Mouse (Mus musculus): ENCODE measurements around the gene Pigl.

The Pigl gene

DNA sequence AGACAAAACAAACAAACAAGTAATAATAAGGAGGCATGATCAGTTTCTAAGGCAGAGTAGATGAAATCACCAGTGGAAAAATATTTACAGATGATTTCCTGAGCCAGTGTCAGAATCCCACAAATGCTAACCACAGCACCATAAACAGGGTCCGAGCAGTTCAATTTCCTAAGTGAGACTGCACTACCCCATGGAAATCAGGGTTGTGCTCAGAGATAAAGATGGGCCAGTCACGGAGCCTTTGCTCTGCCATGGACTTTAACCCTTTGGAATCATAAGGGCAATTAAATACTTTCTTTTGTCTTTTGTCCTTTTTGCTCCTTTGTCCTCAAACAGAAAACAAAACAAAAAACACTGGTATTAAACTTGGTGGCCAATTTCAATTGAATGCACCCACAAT lies 64.0 kb downstream of the Pigl start:
- no peak for DNase-seq

DNA sequence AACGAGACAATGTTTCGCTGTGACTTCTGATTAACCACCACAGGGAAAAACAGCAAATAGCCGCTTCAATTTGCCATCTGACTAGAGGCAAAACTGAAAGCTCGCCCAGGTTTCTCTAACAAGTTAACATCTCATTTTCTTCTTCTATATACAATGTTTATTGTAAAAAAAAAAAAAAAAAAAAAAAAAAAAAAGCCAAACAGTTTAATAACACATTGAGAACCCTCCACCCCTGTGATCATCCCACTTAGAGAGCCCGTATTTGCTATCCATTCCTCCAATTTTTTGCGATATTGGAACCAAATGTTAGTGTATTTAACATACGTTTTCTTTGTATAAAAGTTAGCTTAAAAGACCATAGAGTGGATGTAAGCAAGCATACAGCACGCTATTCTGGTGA lies 78.8 kb downstream of the Pigl start:
- no peak for DNase-seq

DNA sequence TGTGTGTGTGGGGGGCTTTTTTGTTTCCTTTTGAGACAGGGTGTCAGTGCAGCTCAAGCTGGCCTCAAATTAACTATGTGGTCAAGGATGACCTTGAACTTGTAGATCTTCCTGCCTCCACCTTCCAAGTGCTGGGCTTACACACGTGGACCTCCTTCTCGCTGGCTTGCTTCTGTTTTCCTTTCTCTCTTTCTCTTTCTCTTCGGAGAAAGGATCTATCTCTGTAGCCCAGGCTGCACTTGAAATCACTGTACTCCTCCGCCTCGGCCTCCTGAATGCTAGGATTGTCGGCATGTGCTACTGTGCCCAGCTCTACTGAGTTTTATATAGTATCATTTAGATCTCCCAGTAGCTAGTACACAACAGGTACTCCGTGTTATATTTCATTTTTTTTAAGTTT lies 79.3 kb downstream of the Pigl start:
- no peak for DNase-seq

DNA sequence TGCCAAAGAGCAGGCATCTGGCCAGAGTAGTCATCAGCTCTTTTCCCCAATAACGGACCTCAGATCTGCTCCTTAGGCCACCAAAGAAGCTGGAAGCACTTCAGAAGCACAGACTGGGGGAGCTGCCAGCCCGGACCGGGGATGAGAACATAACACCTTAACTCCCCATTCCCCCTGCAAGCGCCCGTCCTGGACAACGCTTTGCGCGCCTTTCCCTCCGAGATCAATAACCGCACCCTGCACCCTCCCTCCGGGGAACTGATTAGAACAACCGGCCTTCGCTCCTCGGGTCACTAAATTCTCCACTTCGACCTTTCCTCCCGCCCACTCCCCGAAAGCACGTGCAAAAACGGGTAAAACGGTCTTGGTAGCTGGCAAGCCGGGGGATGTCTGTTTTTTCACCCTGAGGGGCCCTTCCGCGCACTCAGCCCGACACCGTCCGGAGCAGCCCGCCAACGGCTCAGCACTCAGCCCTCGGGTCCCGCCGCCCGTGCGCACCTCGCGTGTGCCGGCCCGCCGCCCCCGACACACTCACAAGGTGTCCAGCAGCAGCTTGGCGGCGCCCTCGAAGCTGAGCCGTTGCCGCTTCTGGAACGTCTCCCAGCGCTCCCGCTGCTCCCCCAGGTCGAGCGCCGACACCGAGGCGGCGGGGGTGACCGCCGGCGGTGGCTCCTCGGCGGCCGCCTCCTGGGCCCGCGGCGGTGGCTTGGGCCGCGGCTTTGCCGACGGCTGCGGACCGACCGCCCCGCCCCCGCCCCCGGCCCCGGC lies 80.2 kb downstream of the Pigl start:
- peak; percentile 44 for DNase-seq

DNA sequence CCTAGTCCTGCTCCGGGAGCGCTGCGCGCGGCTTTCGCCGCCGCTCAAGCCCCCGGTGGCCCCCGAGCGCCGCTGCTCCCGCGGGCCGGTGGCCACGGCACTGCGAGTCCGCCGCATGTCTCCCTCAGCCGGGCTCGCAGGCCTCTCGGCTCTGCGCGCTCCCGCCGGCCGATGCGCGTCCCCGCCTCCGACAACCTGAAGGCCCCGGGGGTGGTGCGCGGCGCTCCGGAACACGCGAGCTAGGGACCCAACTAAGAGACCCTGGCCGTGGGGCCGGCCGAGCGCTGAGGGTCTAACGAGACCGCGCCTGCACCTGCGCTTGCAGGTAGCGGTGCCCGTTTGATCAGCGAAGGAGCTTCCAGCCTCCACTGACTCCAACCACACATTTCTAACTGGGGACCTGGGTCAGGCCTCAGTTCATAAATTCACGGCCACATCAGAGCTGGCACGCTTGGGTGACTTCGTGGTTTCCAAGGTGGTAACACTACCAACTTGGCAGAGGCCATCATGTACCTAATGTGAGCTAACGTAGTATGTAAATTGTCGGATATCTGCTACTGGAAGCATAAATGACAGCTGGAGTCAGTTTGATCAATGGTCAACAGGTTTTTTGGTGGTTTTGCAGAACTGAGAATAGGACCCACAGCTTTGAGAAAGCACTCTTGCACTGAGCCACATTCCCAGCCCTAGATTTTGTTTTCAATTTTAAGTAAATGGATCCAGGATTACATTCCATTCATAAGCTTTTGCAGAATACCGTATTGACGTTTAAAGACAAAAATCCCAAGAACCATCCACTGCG lies 81.0 kb downstream of the Pigl start, which contains the start of gene Cenpv:
Cenpv (minus strand) TSS at position 173 of the 802 bp plus-strand sequence.
- peak; percentile 75 for DNase-seq

DNA sequence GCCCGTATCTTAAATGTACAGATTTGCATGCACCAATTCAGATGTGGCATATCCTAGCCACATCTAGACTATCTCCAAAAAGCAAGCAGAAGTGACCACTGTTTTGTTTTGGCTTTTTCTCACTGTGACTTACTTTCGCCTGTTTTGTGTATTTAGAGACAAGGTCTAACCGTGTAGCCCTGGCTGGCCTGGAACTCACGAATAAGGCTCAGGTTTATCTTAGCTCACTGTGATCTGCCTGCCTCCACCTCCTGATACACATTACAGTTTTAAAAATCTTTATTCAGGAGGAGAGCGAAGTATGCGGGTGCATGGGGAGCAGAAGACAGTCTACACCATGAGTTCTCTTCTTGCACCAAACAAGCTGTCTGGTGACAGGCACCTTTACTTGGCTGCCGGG lies 81.9 kb downstream of the Pigl start:
- no peak for DNase-seq

DNA sequence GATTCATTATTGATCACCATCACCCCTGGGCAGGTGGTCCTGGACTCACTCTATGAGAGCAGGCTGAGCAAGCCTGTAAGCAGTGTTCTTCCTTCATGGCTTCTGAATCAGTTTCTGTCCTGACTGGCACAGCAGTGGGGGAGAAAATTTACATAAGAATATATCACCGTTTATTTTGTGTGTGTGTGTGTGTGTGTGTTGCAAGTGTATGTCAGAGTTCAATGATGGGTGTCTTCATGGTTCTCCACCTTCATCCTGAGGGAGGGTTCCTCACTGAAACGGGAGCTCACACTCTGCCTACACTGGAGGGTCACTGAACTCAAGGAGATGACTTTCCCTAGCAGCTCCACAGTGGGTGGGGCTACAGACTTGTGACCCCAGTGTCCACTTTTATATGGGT lies 82.7 kb downstream of the Pigl start:
- no peak for DNase-seq

- DNase-seq: no peak
Measured at GRCm38 (mm10) chr11:62541581-62541980, 83.3 kb downstream of the Pigl start.

DNA sequence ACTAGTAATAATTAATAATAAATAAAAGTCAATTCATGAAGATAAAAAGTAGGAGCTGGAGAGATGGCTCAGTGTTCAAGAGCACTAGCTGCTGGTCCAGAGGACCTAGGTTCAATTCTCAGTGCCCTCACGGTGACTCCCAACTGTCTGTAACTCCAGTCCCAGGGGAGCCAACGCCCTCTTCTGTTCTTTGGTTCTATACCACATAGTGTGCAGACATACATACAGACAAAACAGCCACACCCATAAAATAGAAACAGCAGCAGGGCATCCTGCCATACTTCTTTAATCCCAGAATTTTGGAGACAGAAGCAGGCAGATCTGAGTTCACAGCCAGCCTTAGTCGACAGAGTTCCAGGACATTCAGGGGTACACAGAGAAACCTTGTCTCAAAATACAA lies 85.7 kb downstream of the Pigl start:
- DNase-seq: no peak

- peak; percentile 45 for DNase-seq
Measured at GRCm38 (mm10) chr11:62549782-62550181, 91.5 kb downstream of the Pigl start.

GRCm38 (mm10) chr11:62550227-62550685 lies 92.0 kb downstream of the Pigl start:
- peak; percentile 37 for DNase-seq

DNA sequence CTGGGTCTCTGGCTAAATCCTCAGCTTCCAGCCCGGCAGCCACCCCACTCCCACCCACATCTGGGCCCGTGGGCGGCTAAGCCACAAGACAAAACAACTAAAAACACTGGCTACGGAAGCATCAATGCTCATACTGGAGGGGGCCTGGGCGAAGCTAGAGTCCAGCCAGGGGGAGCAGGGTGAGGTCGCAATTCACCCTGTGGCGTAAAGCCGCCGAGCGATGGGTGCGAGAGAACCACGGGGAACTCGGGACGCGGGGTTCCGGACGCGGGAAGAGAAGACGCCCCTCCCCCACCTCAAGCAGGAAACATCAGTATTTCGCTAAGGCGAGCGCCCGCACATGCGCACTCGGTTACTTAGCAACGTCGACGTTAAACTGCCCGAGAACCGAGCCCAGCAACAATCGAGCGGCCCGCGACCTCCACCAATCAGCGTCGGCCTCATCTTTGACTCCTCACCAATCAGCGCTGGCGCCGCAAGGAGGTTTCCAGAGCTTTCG lies 92.5 kb downstream of the Pigl start, which contains the start of gene Ubb:
Ubb (plus strand) TSS at position 445 of the 499 bp plus-strand sequence.
- DNase-seq: peak; percentile 99

GRCm38 (mm10) chr11:62551226-62552119 lies 93.2 kb downstream of the Pigl start:
- peak; percentile 85 for DNase-seq

- DNase-seq: no peak
Measured at GRCm38 (mm10) chr11:62553186-62553585, 94.9 kb downstream of the Pigl start.

- no peak for DNase-seq
Measured at GRCm38 (mm10) chr11:62553633-62554032, 95.4 kb downstream of the Pigl start.

DNA sequence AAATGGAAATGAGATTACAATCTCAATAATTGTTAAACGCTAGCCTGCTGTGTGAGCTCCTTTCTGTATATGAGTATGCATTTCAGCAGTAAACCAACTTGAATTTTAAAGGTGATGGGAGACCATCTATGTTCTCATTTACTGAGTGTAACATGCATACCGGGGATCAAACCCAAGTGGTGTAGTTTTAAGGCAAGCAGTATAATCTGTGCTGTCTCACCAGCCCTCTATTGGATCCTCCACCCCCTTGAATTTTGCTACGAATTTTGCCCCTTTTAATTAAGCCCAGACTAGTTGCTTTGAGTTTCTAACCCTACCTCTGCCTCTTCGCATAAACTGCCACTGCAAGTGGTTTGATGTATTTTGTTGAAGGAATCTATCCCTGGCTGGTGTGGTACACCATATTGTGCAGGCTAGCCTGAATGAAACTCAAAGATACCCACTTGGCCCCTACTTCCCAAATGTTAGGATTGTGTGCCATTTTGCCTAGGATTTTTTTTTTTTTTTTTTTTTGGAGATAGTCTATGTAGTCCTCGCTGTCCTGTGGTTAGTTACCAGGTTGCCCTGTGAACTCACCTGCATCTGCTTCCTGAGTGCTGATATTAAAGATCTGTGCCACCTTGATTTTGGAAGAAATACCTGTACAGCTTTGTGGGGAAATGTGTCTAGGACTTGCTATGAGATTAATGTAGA lies 96.0 kb downstream of the Pigl start:
- DNase-seq: no peak

- DNase-seq: no peak
Measured at GRCm38 (mm10) chr11:62554934-62555517, 96.8 kb downstream of the Pigl start.

DNA sequence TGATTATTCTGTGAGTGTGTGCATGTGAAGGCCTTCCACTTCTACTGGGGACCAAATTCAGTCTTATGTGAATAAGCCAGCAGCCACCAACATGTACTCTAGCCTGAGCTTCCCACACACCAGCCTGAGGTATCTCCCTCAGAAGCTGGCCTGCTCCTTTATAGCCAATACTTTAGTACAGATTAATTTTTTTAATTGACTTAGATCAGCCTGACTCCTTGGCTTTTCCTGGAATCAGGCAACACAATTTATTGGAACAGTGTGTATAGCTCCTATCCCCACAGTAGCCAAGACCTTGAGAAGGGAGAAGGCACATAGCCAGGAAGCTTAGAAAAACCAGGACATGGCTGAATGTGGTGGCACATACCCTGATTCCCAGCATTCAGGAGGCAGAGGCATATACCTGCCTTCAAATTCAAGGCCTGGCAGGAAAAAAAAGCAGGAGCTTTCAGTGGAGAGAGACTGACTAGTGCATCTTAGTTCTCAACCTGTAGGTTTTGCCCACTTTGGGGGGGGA lies 97.7 kb downstream of the Pigl start:
- DNase-seq: no peak

- DNase-seq: no peak
Measured at GRCm38 (mm10) chr11:62557205-62557604, 98.9 kb downstream of the Pigl start.

DNA sequence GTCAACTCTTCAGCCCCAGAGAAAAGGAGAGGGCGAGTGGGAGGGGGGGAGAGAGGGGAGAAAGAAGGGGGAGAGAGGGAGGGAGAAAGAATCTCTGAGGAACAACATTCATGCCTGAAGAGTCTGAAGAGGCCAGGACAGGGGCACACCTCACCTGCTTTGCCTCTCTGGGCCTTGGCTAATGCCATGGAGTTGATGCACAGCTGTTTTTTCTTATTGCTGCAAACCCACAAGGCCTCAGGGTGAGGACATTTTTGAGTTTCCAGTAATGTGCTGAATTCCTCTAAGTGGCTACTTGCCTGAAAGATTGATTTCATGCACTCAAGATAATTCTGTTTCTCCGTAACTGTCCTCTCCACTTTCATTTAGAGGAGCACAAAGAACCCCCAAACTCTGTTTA lies 99.9 kb downstream of the Pigl start:
- no peak for DNase-seq

DNA sequence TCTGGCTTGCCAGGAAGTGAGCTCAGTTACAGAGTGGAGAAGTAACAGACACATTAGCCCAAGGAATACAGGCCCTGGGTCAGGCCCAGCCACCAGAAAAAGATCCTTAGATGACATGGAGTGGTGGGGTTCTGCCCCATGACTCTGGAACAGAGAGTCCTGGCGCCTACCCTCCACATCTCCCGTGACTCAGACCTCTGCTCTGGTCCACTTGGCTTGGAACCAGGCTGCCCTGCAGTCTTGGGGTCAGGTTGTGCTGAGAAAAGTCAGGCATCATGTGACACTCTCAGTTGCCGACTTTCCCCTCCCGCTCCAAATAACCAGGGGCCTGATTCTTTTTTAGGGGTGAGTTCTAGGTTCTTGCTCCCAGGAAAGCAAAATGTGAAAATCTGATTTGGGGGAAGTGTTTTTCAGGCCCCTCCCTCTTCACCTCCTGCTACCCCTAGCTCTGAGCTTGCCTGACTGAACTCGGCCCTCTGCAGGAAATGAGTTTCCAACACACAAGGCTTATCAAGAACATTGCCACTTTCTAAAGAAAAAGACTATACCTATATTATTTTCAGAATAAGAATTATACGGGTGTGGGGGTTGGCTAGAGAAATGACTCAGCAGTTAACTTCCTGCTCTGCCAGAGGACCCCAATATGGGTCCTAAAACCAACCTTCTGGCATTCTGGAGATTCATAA lies 100.8 kb downstream of the Pigl start:
- no peak for DNase-seq
